ENCODE assay signal across 10 mouse cellular contexts in the genomic region with DNA sequence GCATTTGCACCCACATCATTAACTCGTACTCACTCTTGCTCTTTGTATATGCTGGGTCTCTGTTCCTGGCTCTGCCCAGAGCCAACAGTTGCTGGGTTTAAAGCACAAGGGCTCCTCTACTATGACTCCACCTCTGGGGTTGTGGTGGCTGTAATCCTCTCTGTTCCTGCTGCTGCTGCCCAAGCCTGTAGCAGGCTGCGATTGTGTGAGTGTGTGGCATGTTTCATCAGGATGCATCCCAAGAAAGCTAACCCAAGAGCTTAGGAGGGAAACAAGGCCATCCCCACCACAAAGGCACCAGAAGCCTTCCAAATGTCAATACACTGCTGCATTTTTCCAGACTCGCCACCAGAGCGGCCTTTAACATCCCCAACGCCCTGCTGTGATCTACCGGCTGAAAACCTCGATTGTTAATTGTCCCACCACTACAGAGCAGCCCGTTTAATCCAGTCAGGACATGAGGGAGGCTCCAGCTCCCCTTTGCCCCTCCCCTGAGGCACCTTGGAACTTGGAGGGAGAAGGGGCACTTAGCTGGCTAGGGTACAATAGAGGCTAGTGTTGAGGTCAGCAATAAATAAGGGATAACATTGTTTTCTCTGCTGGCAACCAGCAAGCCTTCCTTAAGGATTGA. TPM values are rescaled to one million over a fixed set of nuclear protein-coding genes. Genes with fewer than 3 reads are reported as not detected.
DNase-seq lines count a peak whose midpoint lies in the region; ATAC-seq and TF ChIP-seq lines count a peak whose summit lies in the region.
"Had no signal": no experiment of that assay in that cellular context is flagged by ENCODE, and none has a peak within 500 bp of the region (broad histone marks: within the 10 kb centered on the region; RNA-seq: fewer than 3 reads in every experiment).

No protein-coding gene starts in this region.

- H3K27me3 ChIP-seq in cerebellum, adult 2 months (ENCODE audit: control insufficient read depth, insufficient read depth, low read length), result no peaks in the 10 kb centered on the region
- no peaks in the 10 kb centered on the region; the same call in 1 of the 2 replicates for H3K27me3 ChIP-seq in forebrain, embryonic 12.5 days
- H3K27me3 ChIP-seq in midbrain, embryonic 12.5 days, result peaks cover 49% of the 10 kb centered on the region

- peak in 1 of 2 experiments; percentile 13 for DNase-seq in cerebellum, adult 2 months
- no peak for DNase-seq in cerebellum, postnatal 25 days
- peak; percentile 63 for DNase-seq in ES-E14 (ENCODE audit: low read depth, low spot score)
- DNase-seq in adrenal gland, adult 2 months, result no peak
- DNase-seq in adrenal gland, adult 18-20 months (ENCODE audit: low spot score in 2 of 2), result no peak
- DNase-seq: thymus, postnatal 36 days had no signal

- in situ Hi-C loops in ES-E14 (cut with MboI; ENCODE audit: low sequenced_read_pairs in 2 of 2, unreplicated experiment in 2 of 2), result no loop called here

- TF ChIP-seq CTCF in cerebellum, adult 2 months (IDR thresholded peaks at IDR 0.05; ENCODE audit: borderline replicate concordance, insufficient read depth, low read depth, low read length), result no peak

- no peak overlapping the region for H3K4me3 ChIP-seq in cerebellum, adult 2 months (replicated peaks; ENCODE audit: insufficient read depth, low read depth, low read length)
- H3K4me3 ChIP-seq in ES-E14 (ENCODE audit: insufficient read depth in 1 of 2, low read depth in 1 of 2, low read length in 2 of 2, poor library complexity in 1 of 2, severe bottlenecking in 1 of 2), result no peak overlapping the region
- H3K4me3 ChIP-seq in forebrain, embryonic 12.5 days (replicated peaks), result no peak overlapping the region
- no peak overlapping the region for H3K4me3 ChIP-seq in midbrain, embryonic 12.5 days

- no peak for ATAC-seq in forebrain, embryonic 12.5 days (ENCODE audit: low FRiP score)
- 0 out of 2 replicates have a peak, but pooled peaks have one; percentile 44 for ATAC-seq in midbrain, embryonic 12.5 days (ENCODE audit: low FRiP score, low read depth)
- ATAC-seq in granulocyte monocyte progenitor cell, adult 5-6 weeks (replicated peaks; ENCODE audit: poor library complexity, severe bottlenecking), result no peak
- ATAC-seq: activated CD4-positive, CD25-positive, alpha-beta regulatory T cell, adult 4 months had no signal

- no peaks in the 10 kb centered on the region for H3K4me1 ChIP-seq in cerebellum, adult 2 months (ENCODE audit: control insufficient read depth, insufficient read depth, low read length)
- peaks cover 4 to 8% of the 10 kb centered on the region in 2 experiments; a peak in 3 of 4 replicates for H3K4me1 ChIP-seq in ES-E14 (ENCODE audit: control insufficient read depth in 2 of 2, insufficient read depth in 2 of 2, low read length in 2 of 2, poor library complexity in 1 of 2)
- H3K4me1 ChIP-seq in forebrain, embryonic 12.5 days, result peaks cover 16% of the 10 kb centered on the region
- H3K4me1 ChIP-seq in midbrain, embryonic 12.5 days, result peaks cover 13% of the 10 kb centered on the region

- no peaks in the 10 kb centered on the region for H3K36me3 ChIP-seq in ES-E14 (ENCODE audit: control insufficient read depth, insufficient read depth, low read length, poor library complexity, severe bottlenecking)
- peaks cover 29% of the 10 kb centered on the region for H3K36me3 ChIP-seq in forebrain, embryonic 12.5 days (replicated peaks)
- peaks cover 5% of the 10 kb centered on the region; the same call in 1 of the 2 replicates for H3K36me3 ChIP-seq in midbrain, embryonic 12.5 days

- 57% methylated on average over 8 of the region's 8 CpGs for WGBS in cerebellum, adult 2 months
- WGBS in forebrain, embryonic 12.5 days, result 8% methylated on average over 8 of the region's 8 CpGs
- WGBS in midbrain, embryonic 12.5 days, result 12% methylated on average over 8 of the region's 8 CpGs

- no peaks in the 10 kb centered on the region for H3K9me3 ChIP-seq in ES-E14 (ENCODE audit: control insufficient read depth, insufficient read depth, low read depth, low read length)
- H3K9me3 ChIP-seq in forebrain, embryonic 12.5 days, result no peaks in the 10 kb centered on the region
- no peaks in the 10 kb centered on the region for H3K9me3 ChIP-seq in midbrain, embryonic 12.5 days

- no peak overlapping the region for H3K4me2 ChIP-seq in forebrain, embryonic 12.5 days
- no peak overlapping the region for H3K4me2 ChIP-seq in midbrain, embryonic 12.5 days (replicated peaks)

- H3K9ac ChIP-seq in ES-E14 (ENCODE audit: insufficient read depth, low read depth, low read length, poor library complexity, severe bottlenecking), result no peak overlapping the region
- H3K9ac ChIP-seq in forebrain, embryonic 12.5 days, result no peak overlapping the region
- no peak overlapping the region for H3K9ac ChIP-seq in midbrain, embryonic 12.5 days (replicated peaks)

- no peak for TF ChIP-seq POLR2A in cerebellum, adult 2 months (IDR thresholded peaks at IDR 0.05; ENCODE audit: borderline replicate concordance, insufficient read depth, low read length)

- H3K27ac ChIP-seq in cerebellum, adult 2 months (ENCODE audit: insufficient read depth, low read length), result peak overlapping the region; percentile 56; the same call in 1 of the 2 replicates
- H3K27ac ChIP-seq in ES-E14 (ENCODE audit: insufficient read depth, low read depth, low read length, poor library complexity, severe bottlenecking), result no peak overlapping the region
- 0 out of 2 replicates have a peak overlapping the region, but pooled peaks have one; percentile 20 for H3K27ac ChIP-seq in forebrain, embryonic 12.5 days
- no peak overlapping the region for H3K27ac ChIP-seq in midbrain, embryonic 12.5 days (replicated peaks)

TF ChIP-seq in ES-E14, 5 proteins besides CTCF, POLR2A, EP300 and RAD21:
- TF ChIP-seq CHD2 (IDR thresholded peaks at IDR 0.05; ENCODE audit: low read depth, low read length), result no peak
- TF ChIP-seq MAFK (IDR thresholded peaks at IDR 0.05; ENCODE audit: insufficient read depth, low read depth, low read length), result no peak
- no peak for TF ChIP-seq ZC3H11A (IDR thresholded peaks at IDR 0.05; ENCODE audit: borderline replicate concordance, low read depth, low read length)
- no peak for TF ChIP-seq ZNF384 (IDR thresholded peaks at IDR 0.05; ENCODE audit: low read depth, low read length)
- no peak for TF ChIP-seq HCFC1 (IDR thresholded peaks at IDR 0.05; ENCODE audit: borderline replicate concordance, insufficient read depth, low read length)

RNA-seq across cellular contexts. Expression of a gene that starts 40.1 kb away (rescaled TPM):
- polyA plus RNA-seq in cerebellum, adult 2 months (2012; rRNA removed), result 8.5 and 9.1 TPM in 2 replicates
- total RNA-seq in ES-E14 (2012; rRNA removed), result 14.4 and 19.0 TPM in 2 replicates
- 31.1 and 33.1 TPM in 2 replicates for polyA plus RNA-seq in forebrain, embryonic 12.5 days (2016; fragmentation: Nextera tagmentation; extraction: Ambion mirVana)
- 20.7 and 26.0 TPM in 2 replicates for polyA plus RNA-seq in midbrain, embryonic 12.5 days (2016; fragmentation: Nextera tagmentation; extraction: Ambion mirVana)
- total RNA-seq in granulocyte monocyte progenitor cell, adult 5-6 weeks (2014; fragmentation: Nextera tagmentation), result 2.1 and 2.5 TPM in 2 replicates
- 2.4 and 3.1 TPM in 2 replicates for total RNA-seq in granulocyte monocyte progenitor cell, adult 5-6 weeks (2017)
- 10 to 100 TPM; 32.1 to 46.3 TPM for total RNA-seq in adrenal gland, adult 2 months (2021)
- 16.4 and 16.6 TPM in 2 replicates for polyA plus RNA-seq in adrenal gland, adult 2 months (2012; rRNA removed)
- 10 to 100 TPM; 27.9 to 41.1 TPM for total RNA-seq in adrenal gland, adult 18-20 months (2021)

Comparison
In these comparisons a context has a peak if more than half of its experiments do, and no peak if none do; other contexts are left out.
1. H3K27ac ChIP-seq: peak in cerebellum, adult 2 months (single experiment) and forebrain, embryonic 12.5 days (single experiment); none in ES-E14 (single experiment) and midbrain, embryonic 12.5 days (single experiment).